Mouse (Mus musculus): Measurements from ENCODE around the gene Rcor2.
A peak's percentile ranks its signal among the peaks of the same experiment; 100 is the strongest.

GRCm38 (mm10) chr19:7234537-7235221 lies 32.4 kb upstream of the Rcor2 start:
- TF ChIP-seq CTCF (IDR thresholded peaks at IDR 0.05; ENCODE audit: borderline replicate concordance, insufficient read depth, low read length) (peak; percentile 64; the same call in 1 of the 2 replicates), POLR2A (IDR thresholded peaks at IDR 0.05; ENCODE audit: low read depth, low read length) (no peak)
